Mouse (Mus musculus): Measurements from ENCODE around the gene Olfr1404. TPM values are rescaled to one million over a fixed set of nuclear protein-coding genes. Genes with fewer than 3 reads are reported as not detected.
"Not testable (repeated sequence)": the region's sequence is repeated elsewhere in the genome, so short reads cannot be mapped to it uniquely, and the experiment has no call there.

Olfr1404 gene
- total RNA-seq (2021), result not detected
- long read RNA-seq, experiment 1, result 0 reads
- long read RNA-seq, experiment 2, result 0 reads

DNA sequence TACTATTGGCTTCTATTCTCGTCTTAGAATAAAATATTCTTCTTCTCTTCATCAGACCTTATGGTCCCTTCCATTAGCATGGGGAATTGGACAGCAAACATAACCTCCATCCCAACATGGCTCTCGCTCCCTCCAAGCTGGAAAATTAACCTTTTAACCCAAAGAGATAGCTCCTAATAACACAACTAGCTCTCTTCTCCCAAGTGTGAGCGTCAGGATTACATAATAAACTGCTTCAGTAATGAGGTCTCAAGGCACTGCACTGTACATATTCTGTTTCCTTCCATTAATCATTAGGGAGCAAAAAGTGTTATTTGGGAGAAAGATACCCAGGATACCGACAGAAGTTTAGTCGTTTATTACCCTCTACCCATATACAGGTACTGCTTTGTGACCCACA lies at the start of gene Olfr1404:
Gene Olfr1404 (plus strand): TSS at position 301 of the 400 bp plus-strand sequence.
- DNase-seq (ENCODE audit: low spot score in 2 of 2), result no peak

DNA sequence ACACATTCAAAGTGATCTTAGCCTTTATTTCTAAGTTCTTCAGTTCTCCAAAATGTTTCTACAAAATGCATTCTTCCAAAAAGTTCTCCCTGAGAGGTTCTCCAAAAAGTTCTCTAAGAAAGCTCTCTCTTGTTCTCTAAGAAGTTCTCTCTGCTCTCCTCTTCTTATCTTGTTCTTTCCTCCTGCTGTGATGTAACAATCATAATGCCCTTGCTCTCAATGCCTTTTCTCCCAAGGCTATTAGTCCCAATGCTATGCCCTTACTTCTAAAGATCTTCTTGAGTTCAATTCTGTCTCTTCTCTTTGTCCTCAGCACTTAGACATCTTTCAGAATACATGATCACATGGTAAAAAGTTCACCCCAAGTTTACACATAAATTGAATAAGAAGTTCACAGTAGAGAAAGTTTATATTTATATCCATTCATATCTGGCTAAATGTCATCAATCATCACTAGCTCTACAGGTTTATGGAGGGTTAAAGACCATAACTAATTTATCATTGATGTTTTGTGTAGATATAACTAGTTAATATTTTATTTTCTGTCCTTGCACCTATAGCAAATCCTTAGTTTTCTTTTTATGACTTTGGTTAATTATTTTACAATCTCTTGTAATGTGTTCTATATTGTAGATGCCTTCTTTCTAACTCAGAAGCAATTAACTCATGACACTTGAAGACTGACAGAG lies 37.9 kb upstream of the Olfr1404 start:
- no peak for DNase-seq (ENCODE audit: low spot score in 2 of 2)

DNA sequence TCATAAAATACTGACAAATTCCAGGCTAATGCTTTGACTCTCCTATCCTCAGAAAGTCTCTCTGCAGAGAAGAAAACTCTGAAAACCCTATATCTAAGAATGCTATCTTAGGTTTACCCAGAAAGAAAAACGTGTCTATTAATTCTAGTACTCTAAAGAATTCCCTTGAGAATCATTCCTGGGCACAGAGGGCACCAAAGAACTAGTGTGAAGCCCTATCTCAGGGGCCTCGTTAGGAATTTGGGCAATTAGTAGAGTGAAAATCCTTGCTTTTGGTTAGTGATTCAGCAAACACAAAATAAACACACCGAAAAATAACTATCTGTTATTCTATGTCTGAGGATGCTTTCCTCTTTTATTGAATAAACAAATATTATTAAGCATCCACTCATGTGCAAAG lies 21.7 kb upstream of the Olfr1404 start, which contains the start of gene Olfr1406:
Gene Olfr1406 (minus strand): TSS at position 101 of the 400 bp plus-strand sequence.
- no peak for DNase-seq (ENCODE audit: low spot score in 2 of 2)

DNA sequence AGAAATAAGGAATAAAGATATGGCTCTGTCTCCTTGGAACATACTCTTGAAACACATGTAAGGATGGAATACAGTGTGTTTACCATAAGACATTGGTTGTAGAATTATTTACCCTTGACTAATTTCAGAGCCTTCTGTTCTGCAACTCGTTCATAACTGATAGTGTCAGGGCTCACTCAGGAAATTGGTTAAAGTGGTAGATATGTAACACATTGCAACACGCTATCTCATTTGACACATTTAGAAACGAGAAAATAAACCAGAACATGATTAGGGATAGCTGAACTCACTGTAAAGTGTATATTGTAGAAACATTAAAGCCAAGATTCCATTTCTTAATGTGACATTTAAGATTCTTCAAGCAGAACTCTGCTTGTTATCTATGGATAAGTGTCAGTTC lies 20.1 kb upstream of the Olfr1404 start:
- DNase-seq (ENCODE audit: low spot score in 2 of 2), result no peak

DNA sequence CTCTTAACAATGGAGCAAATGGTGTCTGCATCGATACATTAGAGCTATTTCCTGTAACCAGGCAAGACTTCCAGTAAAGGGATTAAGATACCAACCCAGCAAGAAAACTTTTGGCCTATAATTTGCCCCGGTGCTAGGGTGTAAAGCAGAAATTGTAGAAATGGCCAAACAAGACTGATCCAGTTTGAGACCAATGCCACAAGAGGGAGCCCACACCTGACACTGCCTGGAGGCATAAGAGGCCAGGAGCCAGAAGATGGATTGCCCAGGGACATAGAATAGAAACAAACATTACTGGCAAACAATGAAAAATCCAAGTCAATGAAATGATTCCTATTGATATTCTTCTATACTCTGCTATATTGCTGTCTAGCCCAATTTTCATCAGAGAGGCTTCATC lies 15.8 kb upstream of the Olfr1404 start:
- DNase-seq (ENCODE audit: low spot score in 2 of 2), result no peak

DNA sequence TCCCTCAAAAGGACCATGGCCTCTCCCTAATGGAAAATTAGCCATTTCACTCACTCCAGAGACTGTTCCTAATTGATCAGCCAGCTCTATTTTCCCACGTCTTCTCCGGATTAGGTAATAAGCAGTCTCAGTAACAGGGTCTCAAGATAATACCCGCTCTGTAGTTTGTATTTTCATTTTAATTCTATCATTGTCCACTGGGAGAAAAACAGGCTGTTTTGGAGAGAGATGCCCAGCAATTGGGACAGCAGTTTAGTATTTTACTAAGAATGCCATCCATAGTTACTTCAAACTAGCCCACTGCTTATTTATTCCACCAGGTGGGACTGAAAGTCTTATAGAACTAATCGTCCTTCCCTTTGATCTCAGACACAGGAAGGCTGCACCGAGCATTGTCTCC lies 14.7 kb upstream of the Olfr1404 start, which contains the start of gene Olfr218:
Gene Olfr218 (plus strand): TSS at position 301 of the 400 bp plus-strand sequence.
- no peak for DNase-seq (ENCODE audit: low spot score in 2 of 2)

DNA sequence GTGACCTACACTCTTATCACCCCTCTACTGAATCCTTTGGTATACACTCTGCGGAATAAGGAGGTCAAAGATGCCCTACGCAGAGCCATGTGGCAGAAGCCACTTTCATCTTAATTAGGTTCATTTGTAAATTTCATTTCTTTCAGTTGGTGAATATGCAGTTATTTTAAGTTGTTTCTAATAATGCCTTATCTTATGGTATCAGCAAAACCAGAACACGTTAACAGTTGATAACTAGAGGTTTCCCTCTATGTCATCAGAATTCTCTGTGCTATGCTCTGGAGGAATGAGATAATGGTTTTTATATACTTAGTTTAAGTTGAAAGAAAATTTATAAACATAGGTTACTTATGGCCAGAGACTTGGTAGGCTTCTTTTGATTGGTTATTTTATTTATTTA lies 4.3 kb downstream of the Olfr1404 start:
- DNase-seq (ENCODE audit: low spot score in 2 of 2), result no peak

DNA sequence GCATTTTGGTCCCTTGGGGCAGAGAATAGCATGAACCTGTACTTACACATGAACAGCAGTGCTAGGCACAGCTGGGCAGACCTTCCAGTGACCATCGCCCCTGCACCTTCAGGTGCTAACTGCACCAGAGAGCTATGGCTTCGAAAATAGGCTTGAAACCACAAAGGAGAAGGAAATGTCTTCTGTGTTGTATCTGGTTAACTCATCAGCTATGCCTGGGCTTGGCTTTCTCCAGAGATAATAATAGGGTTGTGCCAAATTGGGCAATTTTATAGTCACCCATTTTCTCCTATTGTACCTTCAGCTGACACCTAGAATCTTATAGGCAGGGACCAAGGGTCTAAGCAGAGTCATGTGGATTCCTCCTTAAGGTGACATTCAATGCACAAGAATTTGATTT lies 14.9 kb downstream of the Olfr1404 start, which contains the start of gene Fcer1a:
Gene Fcer1a (minus strand): TSS at position 134 of the 400 bp plus-strand sequence.
- DNase-seq (ENCODE audit: low spot score in 2 of 2), result no peak

DNA sequence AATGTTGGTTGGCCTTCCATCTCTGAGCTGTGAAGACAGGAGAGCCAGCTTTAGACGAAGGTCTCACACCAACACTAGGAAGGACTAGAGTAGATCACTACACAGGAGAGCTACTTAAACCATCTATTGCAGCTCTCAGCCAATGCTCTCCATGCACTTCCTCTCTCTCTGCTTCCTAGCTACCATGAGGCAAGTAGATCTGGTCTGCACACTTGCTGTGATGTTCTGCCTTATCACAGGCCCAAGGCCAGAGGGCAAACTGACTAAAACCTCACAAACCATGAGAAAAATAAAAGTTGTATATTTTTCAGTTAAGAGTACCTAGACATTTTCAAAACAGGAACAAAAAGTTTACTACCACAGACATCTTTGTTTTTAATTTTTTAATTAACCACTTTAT lies 24.8 kb downstream of the Olfr1404 start:
- not testable (repeated sequence) for DNase-seq (ENCODE audit: low spot score in 2 of 2)

DNA sequence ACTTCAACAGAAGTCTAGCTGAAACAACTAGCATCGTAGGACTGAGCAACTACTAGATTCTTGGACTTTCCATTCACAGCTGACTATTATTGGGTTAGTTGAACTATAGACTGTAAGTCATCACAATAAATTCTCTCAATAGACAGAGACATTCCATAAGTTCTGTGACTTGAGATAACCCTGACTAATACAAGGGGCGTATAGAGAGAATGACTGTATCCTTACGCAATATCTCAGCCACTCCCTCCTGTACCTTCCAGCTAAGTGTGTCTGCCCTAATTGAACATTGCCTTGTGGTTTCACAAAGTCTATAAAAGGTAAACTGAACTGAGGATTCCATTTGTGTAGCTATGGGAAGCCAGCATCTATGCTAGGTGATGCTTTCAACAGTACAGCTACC lies 37.7 kb downstream of the Olfr1404 start:
- DNase-seq (ENCODE audit: low spot score in 2 of 2), result no peak

DNA sequence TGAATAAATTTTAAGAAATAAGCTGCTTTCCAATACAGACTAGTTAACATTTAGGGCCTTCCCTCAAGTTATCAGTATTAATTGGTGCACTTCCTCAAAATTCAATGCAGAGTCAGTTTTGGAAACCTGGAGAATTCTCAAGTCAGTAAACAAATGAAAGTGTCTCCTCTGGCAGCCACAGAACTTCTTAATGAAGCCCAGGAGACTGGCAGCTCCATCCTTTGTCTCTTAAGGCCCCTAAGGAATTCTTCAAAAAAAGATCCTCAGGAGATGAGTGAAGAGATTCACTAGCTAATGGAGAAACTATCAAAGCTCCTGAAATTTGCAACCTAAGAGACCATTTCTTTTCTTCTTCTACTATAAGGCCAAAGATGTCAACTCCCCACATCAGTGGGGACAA lies 53.5 kb downstream of the Olfr1404 start, which contains the start of gene Olfr418:
Gene Olfr418 (plus strand): TSS at position 301 of the 400 bp plus-strand sequence.
- no peak for DNase-seq (ENCODE audit: low spot score in 2 of 2)

Other genes with a start within 250 kb of the Olfr1404 start
- gene Olfr1408, start 75.0 kb upstream of the Olfr1404 start, total RNA-seq (2021), result not detected
- not detected for gene Olfr1406, start 21.8 kb upstream of the Olfr1404 start, total RNA-seq (2021)
- gene Olfr218, start 14.6 kb upstream of the Olfr1404 start, total RNA-seq (2021), result not detected
- gene Fcer1a, start 14.8 kb downstream of the Olfr1404 start, total RNA-seq (2021), result under 1 TPM; 0.36 to 0.40 TPM
- gene Olfr418, start 53.6 kb downstream of the Olfr1404 start, total RNA-seq (2021), result not detected
- not detected for gene Mptx2, start 65.4 kb downstream of the Olfr1404 start, total RNA-seq (2021)
- 1 to 10 TPM; 5.0 to 6.2 TPM for gene Ackr1, start 121.4 kb downstream of the Olfr1404 start, total RNA-seq (2021)
- gene Aim2, start 138.5 kb downstream of the Olfr1404 start, total RNA-seq (2021), result 1 to 10 TPM; 2.3 to 2.7 TPM
- gene Cadm3, start 155.3 kb downstream of the Olfr1404 start, total RNA-seq (2021), result 10 to 100 TPM; 15.6 to 17.7 TPM

All from adrenal gland, postnatal 4 days (tissue).